Mouse (Mus musculus) urinary bladder, postnatal 4 days (tissue): ENCODE data around the gene Plekha6.

Experiments
- DNase-seq, 2 experiments: peaks; one replicate each; pipeline ENCODE4 v3.0.0; 2021 to 2022; ENCODE audit warnings: low spot score in 2 of 2

Plekha6 gene

GRCm38 (mm10) chr1:133244668-133245067 lies 80.7 kb downstream of the Plekha6 start:
- DNase-seq: no peak

GRCm38 (mm10) chr1:133245690-133246619 lies 81.9 kb downstream of the Plekha6 start:
- no peak for DNase-seq

- DNase-seq: no peak
These were observed 83.2 kb downstream of the Plekha6 start for GRCm38 (mm10) chr1:133247189-133247588.

DNA sequence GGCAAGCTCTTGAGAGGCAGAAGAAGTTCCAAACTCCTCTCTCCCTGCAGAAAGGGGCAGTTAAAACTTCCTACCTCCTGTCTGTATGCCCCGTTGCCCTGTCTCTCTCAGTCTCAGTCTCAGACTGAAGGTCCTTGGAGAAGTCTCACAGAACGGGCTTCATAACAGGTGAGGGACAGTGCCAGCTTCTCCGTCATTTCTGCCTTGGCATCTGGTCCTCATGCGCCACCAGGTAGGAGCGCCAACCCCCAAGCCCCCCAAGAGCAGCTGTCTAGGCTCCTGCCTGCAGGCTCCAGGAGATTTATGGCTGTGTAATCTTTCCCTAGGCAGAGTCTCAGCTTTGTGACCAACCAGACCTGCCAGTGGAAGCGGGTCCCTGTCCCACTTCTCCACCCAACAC lies 86.8 kb downstream of the Plekha6 start:
- no peak for DNase-seq

- DNase-seq: peak in 1 of 2 experiments; percentile 57
These were observed 87.6 kb downstream of the Plekha6 start for GRCm38 (mm10) chr1:133251625-133252034.

DNA sequence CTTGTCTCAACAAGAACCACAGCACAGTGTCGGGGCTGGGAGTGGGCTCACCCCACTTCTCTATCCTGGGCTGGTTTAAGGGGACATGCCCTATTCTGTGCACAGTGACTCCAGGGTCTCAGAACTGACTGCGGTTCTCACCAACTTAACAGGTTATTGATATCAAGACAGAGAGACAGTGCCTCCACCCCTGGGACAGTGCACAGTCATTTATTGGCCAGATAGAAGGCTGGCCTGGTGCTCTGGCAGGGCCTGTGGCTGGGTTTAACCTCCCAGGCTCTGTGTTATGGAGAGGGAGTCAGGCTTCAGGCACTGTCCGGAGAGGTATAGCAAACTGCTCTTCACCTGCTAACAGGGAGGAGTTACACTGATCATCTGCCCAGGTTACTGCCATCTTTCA lies 88.2 kb downstream of the Plekha6 start:
- DNase-seq: no peak

GRCm38 (mm10) chr1:133252801-133253531 lies 89.0 kb downstream of the Plekha6 start:
- no peak for DNase-seq

GRCm38 (mm10) chr1:133253532-133253866 lies 89.5 kb downstream of the Plekha6 start:
- DNase-seq: peak in 1 of 2 experiments; percentile 52

DNA sequence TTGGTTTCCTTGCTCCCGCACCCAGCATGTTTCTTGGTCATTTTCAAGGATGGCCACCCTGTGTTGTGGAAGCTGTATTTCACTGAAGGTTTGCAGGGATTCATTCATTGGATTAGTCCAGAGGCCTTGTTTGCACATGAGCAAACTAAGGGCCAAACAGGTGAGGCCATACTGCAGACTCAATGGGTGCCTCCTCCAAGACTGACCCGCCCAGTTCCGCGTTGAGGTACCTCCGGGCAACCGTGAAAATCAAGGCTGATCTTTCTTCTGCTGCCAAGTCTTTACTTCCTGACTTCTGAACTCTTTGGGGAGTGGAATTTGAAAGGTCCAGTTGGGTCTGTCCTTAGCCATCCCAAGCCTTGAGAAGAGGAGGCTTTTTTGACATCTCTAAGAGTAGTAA lies 90.2 kb downstream of the Plekha6 start:
- no peak for DNase-seq

- DNase-seq: no peak
These were observed 91.1 kb downstream of the Plekha6 start for GRCm38 (mm10) chr1:133254856-133255764.

GRCm38 (mm10) chr1:133255776-133256175 lies 91.8 kb downstream of the Plekha6 start:
- no peak for DNase-seq

DNA sequence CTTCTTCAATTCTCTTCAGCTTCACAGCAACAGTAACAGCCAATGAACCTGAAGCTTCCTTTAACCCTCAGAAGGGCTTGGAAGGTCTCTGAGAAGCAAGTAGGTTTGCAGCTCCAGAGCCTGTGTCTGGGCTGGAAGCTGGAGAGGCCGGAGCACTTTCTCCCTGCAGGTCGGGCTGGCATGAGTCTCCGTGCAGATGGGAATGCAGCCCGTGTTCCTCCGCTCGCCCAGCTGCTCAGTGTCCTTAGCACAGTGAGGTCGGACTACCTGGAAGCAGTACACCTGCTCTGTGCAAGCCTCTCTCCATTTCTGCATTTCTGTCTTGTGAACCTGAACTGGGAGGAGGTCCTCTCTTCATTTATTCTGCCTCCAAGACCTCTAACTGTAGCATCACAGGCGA lies 92.3 kb downstream of the Plekha6 start:
- DNase-seq: no peak

DNA sequence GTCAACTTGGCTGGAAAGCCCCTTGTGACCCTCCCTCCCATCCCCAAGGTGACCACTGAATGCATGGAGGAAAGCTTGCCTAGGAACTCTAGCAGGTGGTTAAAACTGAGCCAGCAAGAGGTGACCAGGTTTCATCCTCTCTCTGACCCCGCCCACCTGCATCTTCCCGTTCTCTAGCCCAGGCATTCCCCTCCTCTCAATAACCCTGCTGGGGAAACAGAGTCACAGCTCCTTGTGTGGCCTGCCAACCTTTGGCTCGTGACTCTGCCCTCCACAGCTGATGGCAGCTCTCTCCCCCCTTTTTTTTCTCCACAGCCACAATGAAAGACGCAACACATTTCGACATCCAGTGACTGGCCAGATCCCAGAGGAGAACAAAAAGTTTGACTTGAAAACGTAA lies 94.7 kb downstream of the Plekha6 start:
- DNase-seq: no peak

DNA sequence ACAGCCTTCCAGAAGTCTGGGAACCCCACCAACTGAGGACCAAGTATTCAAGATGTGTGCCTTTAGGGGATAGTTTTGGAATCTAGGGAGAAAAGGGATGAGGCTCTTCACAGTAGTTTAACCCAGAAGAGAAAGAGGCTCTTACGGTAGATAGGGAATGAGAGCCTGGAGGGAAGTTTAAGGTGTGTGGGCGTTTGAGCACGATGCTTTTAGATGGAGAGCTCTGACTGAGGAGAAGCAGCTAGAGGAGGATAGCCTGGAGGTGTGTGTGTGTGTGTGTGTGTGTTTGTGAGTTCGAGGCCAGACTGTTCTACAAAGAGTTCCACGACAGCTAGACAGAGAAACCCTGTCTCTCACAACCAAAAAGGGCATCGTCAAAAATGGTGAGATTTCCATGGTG lies 98.6 kb downstream of the Plekha6 start:
- DNase-seq: no peak

- no peak for DNase-seq
These were observed 99.1 kb downstream of the Plekha6 start for GRCm38 (mm10) chr1:133263134-133263533.

DNA sequence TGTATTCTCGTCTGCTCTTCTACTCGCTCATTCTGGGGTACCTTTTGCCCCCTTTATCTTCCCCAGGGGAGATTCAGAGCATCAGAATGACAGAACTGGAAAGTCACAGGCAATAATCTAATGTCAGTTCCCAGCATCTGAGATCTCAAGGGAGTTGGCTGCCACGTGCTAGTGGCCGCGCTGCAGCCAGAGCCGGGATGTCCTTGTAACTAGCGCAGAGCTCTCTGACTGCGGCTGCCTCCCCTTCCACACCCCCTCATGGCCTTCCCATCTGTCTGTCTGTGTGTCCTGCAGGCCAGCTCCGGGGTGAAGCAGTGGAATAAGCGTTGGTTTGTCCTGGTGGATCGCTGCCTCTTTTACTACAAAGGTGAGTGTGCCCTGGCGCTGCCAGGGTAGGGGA lies 100.4 kb downstream of the Plekha6 start:
- no peak for DNase-seq

- DNase-seq: no peak
These were observed 101.2 kb downstream of the Plekha6 start for GRCm38 (mm10) chr1:133265114-133265766.

GRCm38 (mm10) chr1:133267094-133267493 lies 103.1 kb downstream of the Plekha6 start:
- no peak for DNase-seq

DNA sequence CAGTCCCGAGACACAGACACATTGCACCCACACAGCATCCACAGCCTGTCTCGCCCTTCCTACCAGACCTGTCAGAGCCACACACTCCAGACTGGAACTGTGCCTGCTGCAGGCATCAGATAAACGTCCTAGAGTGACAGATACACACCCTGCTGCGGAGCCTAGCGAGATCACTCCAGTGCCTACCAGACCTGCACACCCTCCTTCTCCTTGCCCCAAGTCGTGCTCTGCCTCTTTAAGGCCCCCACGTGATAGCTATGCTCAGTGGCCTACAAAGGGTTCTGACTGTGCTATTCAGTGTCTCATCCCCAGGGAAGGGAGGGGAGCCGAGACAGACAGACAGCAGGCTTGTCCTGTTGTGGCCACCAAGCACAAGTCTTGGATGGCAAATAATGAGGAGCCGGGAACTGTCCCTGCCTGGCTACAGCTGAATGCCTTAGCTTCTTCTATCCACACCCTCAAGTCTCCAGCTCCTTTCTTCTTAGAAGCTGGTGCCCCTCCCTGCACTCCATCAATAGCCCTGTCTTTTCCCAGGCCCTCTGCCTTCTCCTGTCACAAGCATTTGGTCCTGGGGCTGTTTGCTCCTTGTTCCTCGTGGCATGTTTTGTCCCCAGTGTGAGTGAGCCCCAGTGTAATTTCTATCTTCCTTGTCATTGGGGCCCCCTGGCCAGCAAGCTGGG lies 103.9 kb downstream of the Plekha6 start:
- no peak for DNase-seq

- no peak for DNase-seq
These were observed 104.5 kb downstream of the Plekha6 start for GRCm38 (mm10) chr1:133268503-133268902.

- DNase-seq: no peak
These were observed 106.3 kb downstream of the Plekha6 start for GRCm38 (mm10) chr1:133270336-133270735.
